2 mouse cellular contexts compared by ENCODE assay signal in the genomic region with DNA sequence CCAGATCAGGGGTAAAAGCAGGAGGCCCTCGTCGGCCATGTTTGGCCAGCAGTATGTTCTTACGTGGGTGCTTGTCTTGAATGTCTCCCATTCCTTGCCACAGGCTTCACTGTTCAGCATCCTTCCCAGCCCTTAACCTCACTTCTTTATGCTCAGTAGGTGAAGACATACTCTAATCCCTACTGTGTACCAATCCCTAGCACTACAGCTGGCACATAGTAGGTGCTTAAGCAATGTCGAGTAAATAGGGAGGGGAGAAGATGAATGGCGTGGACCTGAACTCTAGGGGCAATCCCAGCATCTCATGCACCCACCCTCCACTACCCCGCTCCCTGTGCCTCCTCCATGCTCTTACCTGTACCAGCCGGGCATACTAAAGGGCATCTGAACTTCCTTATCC.
TF ChIP-seq lines count a peak whose summit lies in the region.

No protein-coding gene starts in this region.

TF ChIP-seq in CH12.LX, 34 proteins besides CTCF, POLR2A, EP300 and RAD21:
- 0 out of 2 replicates have a peak, but pooled peaks have one; percentile 57 for TF ChIP-seq ZKSCAN1 (IDR thresholded peaks at IDR 0.05; ENCODE audit: borderline replicate concordance, low read depth, low read length)
- no peak for TF ChIP-seq GABPA (IDR thresholded peaks at IDR 0.05; ENCODE audit: insufficient replicate concordance, low read depth, low read length)

TF ChIP-seq in MEL, 35 proteins besides CTCF, POLR2A, EP300 and RAD21:
- TF ChIP-seq MXI1 (IDR thresholded peaks at IDR 0.05; ENCODE audit: low read depth, low read length) (no peak), ZKSCAN1 (IDR thresholded peaks at IDR 0.05; ENCODE audit: low read depth, low read length) (peak; percentile 89)
